Mouse (Mus musculus) heart, adult 2 months (tissue): Measurements from ENCODE around the gene Gm21970. TPM values are rescaled to one million over a fixed set of nuclear protein-coding genes. Genes with fewer than 3 reads are reported as not detected.
A peak's percentile ranks its signal among the peaks of the same experiment; 100 is the strongest.

Experiments
- DNase-seq, 2 experiments: peaks; one replicate each; pipeline ENCODE4 v3.0.0; 2021
- H3K27ac ChIP-seq: fragments of 200-600 bp; 2 replicates; pipeline ENCODE4 v1.8.1; 2022
- H3K27me3 ChIP-seq: fragments of 200-500 bp; 2 replicates; pipeline ENCODE4 v1.6.1; 2012; ENCODE audit warnings: mild to moderate bottlenecking, low read length, inconsistent platforms, mixed read lengths; ENCODE audit not compliant: control insufficient read depth, insufficient read depth
- H3K36me3 ChIP-seq: fragments of 200-500 bp; 2 replicates; pipeline ENCODE4 v1.6.1; 2012; ENCODE audit warnings: low read length, inconsistent platforms; ENCODE audit not compliant: control insufficient read depth, insufficient read depth
- H3K4me1 ChIP-seq: fragments of 200-500 bp; 2 replicates; pipeline ENCODE4 v1.6.1; 2011; ENCODE audit warnings: low read length; ENCODE audit not compliant: control insufficient read depth, insufficient read depth
- H3K4me3 ChIP-seq: fragments of 200-600 bp; 2 replicates; pipeline ENCODE4 v1.8.1; 2022
- H3K79me2 ChIP-seq: fragments of 200-500 bp; replicated peaks from 2 replicates; pipeline ENCODE4 v1.6.1; 2012; ENCODE audit warnings: mild to moderate bottlenecking, inconsistent platforms, low read length, moderate library complexity, mixed read lengths; ENCODE audit not compliant: control insufficient read depth, insufficient read depth
- H3K9ac ChIP-seq: fragments of 200-500 bp; 2 replicates; pipeline ENCODE4 v1.6.1; 2012; ENCODE audit warnings: low read depth, mild to moderate bottlenecking, control low read depth, inconsistent platforms, low read length, mixed read lengths
- CTCF ChIP-seq: fragments of 200-600 bp; IDR thresholded peaks from 2 replicates; pipeline ENCODE4 v1.8.1; 2022; ENCODE audit warnings: antibody characterized with exemption, mild to moderate bottlenecking, moderate library complexity
- EP300 ChIP-seq: fragments of 200-500 bp; IDR thresholded peaks from 2 replicates; pipeline ENCODE4 v1.6.1; 2011; ENCODE audit warnings: low read depth, low read length, control low read depth; ENCODE audit not compliant: insufficient read depth
- POLR2A ChIP-seq: fragments of 200-500 bp; IDR thresholded peaks from 2 replicates; pipeline ENCODE4 v1.6.1; 2011; ENCODE audit warnings: mild to moderate bottlenecking, low read depth, low read length, control low read depth; ENCODE audit not compliant: insufficient read depth
- WGBS: fragments of 180-500 bp; shearing (Covaris S2); methylation state at CpG from one replicate; pipeline ENCODE4 v1.1.7; 2018; 5-methylcytosine and 5-hydroxymethylcytosine counted together
- intact Hi-C: fragments of 180-260 bp; cut with DNase I; formaldehyde crosslinking; loops from one replicate; pipeline ENCODE4 v1.15.1; 2025
- polyA plus RNA-seq: library from polyadenylated mRNA; depleted of rRNA; stranded (reverse); fragments of >200 nt; gene quantifications from 2 replicates; pipeline ENCODE4 v1.2.3, GENCODE M21; 2012
- total RNA-seq, 2 experiments: library from RNA; stranded (reverse); gene quantifications; 2 replicates each; pipeline ENCODE4 v1.2.3; 2021

The Gm21970 gene
- total and polyA plus RNA-seq, 3 experiments, result not detected

GRCm38 (mm10) chr16:91447512-91447900, 56.0 kb downstream of the Gm21970 start:
- Histone ChIP-seq H3K4me1 (peaks cover 12% of the 10 kb centered on the region), H3K36me3 (no peaks in the 10 kb centered on the region), H3K4me3 (no peak overlapping the region), H3K27me3 (no peaks in the 10 kb centered on the region), H3K79me2 (no peaks in the 10 kb centered on the region), H3K9ac (no peak overlapping the region), H3K27ac (no peak overlapping the region)
- DNase-seq, result no peak
- intact Hi-C loops, result loop anchor here (10.0 kb wide), 1 partner anchor 373 kb away; no protein-coding TSS in a partner anchor
- WGBS, result 41% methylated on average over 6 of the region's 6 CpGs
- no peak for TF ChIP-seq CTCF
- no peak for TF ChIP-seq EP300

- 92% methylated on average over 5 of the region's 5 CpGs for WGBS
Measured at GRCm38 (mm10) chr16:91448088-91448487, 56.6 kb downstream of the Gm21970 start.

GRCm38 (mm10) chr16:91448895-91449294, 57.4 kb downstream of the Gm21970 start:
- H3K79me2 ChIP-seq, result no peaks in the 10 kb centered on the region
- H3K9ac ChIP-seq, result no peak overlapping the region
- no peak for TF ChIP-seq POLR2A
- no peak for TF ChIP-seq CTCF
- no peak for TF ChIP-seq EP300
- H3K27me3 ChIP-seq, result no peaks in the 10 kb centered on the region
- H3K4me1 ChIP-seq, result peaks cover 15% of the 10 kb centered on the region
- no peak for DNase-seq
- no peak overlapping the region for H3K27ac ChIP-seq
- 87% methylated on average over 7 of the region's 7 CpGs for WGBS
- H3K36me3 ChIP-seq, result peaks cover 5% of the 10 kb centered on the region
- H3K4me3 ChIP-seq, result no peak overlapping the region
- intact Hi-C loops, result loop anchor here (10.0 kb wide), 1 partner anchor 374 kb away; no protein-coding TSS in a partner anchor

More at GRCm38 (mm10) chr16:91448088-91448487, 56.6 kb downstream of the Gm21970 start:
- intact Hi-C loops, result loop anchor here (10.0 kb wide), 1 partner anchor 373 kb away; no protein-coding TSS in a partner anchor
- H3K4me3 ChIP-seq, result no peak overlapping the region
- no peaks in the 10 kb centered on the region for H3K27me3 ChIP-seq
- H3K4me1 ChIP-seq, result peaks cover 13% of the 10 kb centered on the region
- TF ChIP-seq CTCF (no peak), EP300 (no peak), POLR2A (no peak)
- DNase-seq, result no peak
- H3K27ac ChIP-seq, result no peak overlapping the region
- H3K9ac ChIP-seq, result no peak overlapping the region
- H3K79me2 ChIP-seq, result no peaks in the 10 kb centered on the region
- H3K36me3 ChIP-seq, result peaks cover 4% of the 10 kb centered on the region

- no peak overlapping the region for H3K27ac ChIP-seq
- peaks cover 15% of the 10 kb centered on the region for H3K4me1 ChIP-seq
- no peak for TF ChIP-seq EP300
- TF ChIP-seq POLR2A, result no peak
- no peak for TF ChIP-seq CTCF
- H3K4me3 ChIP-seq, result no peak overlapping the region
- intact Hi-C loops, result no loop called here
- WGBS, result 88% methylated on average over 12 of the region's 12 CpGs
- no peak for DNase-seq
- peaks cover 5% of the 10 kb centered on the region for H3K36me3 ChIP-seq
- H3K79me2 ChIP-seq, result no peaks in the 10 kb centered on the region
- no peaks in the 10 kb centered on the region for H3K27me3 ChIP-seq
- no peak overlapping the region for H3K9ac ChIP-seq
Measured at GRCm38 (mm10) chr16:91450137-91451064, 58.9 kb downstream of the Gm21970 start.

GRCm38 (mm10) chr16:91451949-91452348, 60.4 kb downstream of the Gm21970 start:
- intact Hi-C loops, result no loop called here
- peaks cover 5% of the 10 kb centered on the region for H3K36me3 ChIP-seq
- H3K79me2 ChIP-seq, result no peaks in the 10 kb centered on the region
- H3K4me1 ChIP-seq, result peaks cover 15% of the 10 kb centered on the region
- WGBS, result 55% methylated on average over 2 of the region's 2 CpGs
- DNase-seq, result no peak
- TF ChIP-seq POLR2A (no peak), EP300 (no peak), CTCF (no peak)
- H3K27me3 ChIP-seq, result no peaks in the 10 kb centered on the region
- H3K27ac ChIP-seq, result peak overlapping the region; percentile 68
- no peak overlapping the region for H3K9ac ChIP-seq
- H3K4me3 ChIP-seq, result no peak overlapping the region

GRCm38 (mm10) chr16:91452363-91452896, 60.9 kb downstream of the Gm21970 start:
- H3K79me2 ChIP-seq, result no peaks in the 10 kb centered on the region
- peak overlapping the region; percentile 68 for H3K27ac ChIP-seq
- intact Hi-C loops, result no loop called here
- no peaks in the 10 kb centered on the region for H3K27me3 ChIP-seq
- H3K9ac ChIP-seq, result no peak overlapping the region
- DNase-seq, result peak; percentile 34 to 59
- no peak overlapping the region for H3K4me3 ChIP-seq
- 14% methylated on average over 6 of the region's 6 CpGs for WGBS
- peaks cover 5% of the 10 kb centered on the region for H3K36me3 ChIP-seq
- no peak for TF ChIP-seq POLR2A
- peak; percentile 56 for TF ChIP-seq CTCF
- peaks cover 10% of the 10 kb centered on the region for H3K4me1 ChIP-seq
